Mouse (Mus musculus) right cerebral cortex, postnatal 4 days (tissue): ENCODE data around the gene Krtap19-3.

Experiments used
- DNase-seq: peaks from one replicate; pipeline ENCODE4 v3.0.0-alpha.2; 2022

Gene Krtap19-3

DNA sequence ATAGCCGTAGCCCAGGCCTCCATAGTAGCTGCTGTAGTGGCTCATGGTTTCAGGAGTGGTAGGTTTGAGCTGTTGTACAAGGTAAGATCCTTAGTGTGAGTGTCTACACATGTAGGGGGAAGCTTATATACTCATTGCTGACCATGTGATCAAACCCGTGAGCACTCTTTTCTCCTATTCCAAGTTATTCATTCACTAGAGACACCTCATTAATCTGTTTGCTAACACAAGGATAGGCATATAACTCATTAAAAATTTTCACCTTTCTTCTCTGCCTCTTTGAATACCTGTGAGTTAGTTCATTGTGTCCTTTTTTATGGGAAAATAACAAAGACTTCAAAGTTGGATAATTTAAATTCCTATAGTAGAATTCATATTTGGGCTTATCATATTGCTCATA, at the start of gene Krtap19-3:
Gene Krtap19-3, minus strand, starts transcription at position 101 of the 400 bp plus-strand sequence.
- no peak for DNase-seq

DNA sequence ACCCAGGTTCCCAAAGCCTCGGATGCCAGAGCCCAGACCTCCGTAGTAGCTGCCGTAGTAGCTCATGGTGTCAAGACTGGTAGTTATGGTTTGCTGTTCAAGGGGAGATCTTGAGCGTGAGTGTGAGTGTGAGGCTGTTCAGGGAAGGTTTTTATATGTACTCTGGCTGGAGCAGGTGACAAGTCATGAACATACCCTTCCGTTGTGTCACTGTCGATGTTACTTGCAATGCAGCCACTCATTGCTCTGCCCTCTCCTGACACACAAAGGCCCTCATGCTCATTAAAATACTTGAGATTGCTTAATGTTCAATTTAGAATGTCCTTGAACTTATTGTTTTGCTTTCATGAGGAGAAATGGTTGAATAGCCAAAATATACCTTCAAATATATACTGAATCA, 18.5 kb upstream of the Krtap19-3 start, which contains the start of gene Krtap19-5:
Gene Krtap19-5, minus strand, starts transcription at position 101 of the 400 bp plus-strand sequence.
- no peak for DNase-seq

DNA sequence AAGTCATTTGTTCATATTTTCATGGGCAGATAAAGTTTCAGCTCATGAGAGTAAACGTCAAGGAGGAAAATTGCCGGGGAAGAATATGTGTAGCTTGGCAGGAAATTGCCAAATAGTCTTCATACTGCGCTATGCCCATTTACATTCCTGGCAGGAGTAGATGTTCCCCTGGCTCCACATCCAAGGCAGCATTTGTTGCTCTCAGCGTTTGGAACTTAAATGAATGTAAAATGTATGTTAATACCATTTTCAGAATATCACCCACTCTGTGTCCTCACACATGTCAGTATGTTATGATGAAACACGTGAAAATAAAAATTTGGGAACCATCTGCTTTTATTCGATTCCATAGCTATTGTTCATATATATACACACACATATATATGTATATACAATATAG, 9.0 kb upstream of the Krtap19-3 start:
- DNase-seq: no peak

DNA sequence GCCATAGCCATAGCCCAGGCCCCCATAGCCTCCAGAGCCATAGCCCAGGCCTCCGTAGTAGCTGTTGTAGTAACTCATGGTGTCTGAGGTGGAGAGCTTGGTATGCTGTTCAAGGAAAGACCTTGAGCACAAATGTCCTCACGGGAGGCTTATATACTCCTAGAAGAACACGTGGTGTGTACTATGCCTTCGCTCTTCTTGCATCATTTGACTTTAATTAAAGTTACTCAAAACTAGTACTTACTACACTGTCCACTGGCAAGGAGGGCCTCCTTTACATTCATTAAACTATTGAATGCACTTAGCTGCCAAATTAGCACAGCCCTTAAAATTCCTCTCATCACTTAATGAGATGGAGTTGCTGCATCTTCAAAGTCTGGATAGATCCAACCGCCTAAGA, 7.2 kb upstream of the Krtap19-3 start, which contains the start of gene Krtap19-4:
Gene Krtap19-4, minus strand, starts transcription at position 101 of the 400 bp plus-strand sequence.
- DNase-seq: no peak

DNA sequence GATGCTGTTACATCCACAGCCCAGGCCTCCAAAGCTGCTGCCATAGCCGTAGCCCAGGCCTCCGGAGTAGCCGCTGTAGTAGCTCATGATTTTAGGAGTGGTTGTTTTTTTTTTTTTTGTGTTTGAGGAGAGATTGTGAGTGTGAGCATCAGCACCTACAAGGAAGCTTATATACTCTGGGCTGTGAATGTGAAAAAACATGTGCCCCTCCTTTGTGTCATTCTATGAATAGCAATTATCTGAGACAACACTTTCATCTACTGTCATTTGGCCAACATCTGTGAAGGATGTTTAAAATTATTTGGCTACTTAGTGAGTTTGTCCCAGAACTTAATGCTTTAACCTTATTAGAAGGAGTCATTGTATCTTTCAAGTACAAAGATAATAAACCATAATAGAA, 3.7 kb downstream of the Krtap19-3 start, which contains the start of gene Krtap19-2:
Gene Krtap19-2, minus strand, starts transcription at position 101 of the 400 bp plus-strand sequence.
- no peak for DNase-seq

DNA sequence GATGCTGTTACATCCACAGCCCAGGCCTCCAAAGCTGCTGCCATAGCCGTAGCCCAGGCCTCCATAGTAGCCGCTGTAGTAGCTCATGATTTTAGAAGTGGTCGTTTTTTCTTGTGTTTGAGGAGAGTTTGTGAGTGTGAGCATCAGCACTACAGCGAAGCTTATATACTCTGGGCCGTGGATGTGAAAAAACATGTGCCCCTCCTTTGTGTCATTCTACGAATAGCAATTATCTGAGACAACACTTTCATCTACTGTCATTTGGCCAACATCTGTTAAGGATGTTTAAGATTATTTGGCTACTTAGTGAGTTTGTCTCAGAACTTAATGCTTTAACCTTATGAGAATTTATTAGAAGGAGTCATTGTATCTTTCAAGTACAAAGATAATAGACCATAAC, 8.5 kb downstream of the Krtap19-3 start, which contains the start of gene Krtap19-1:
Gene Krtap19-1, minus strand, starts transcription at position 101 of the 400 bp plus-strand sequence.
- DNase-seq: no peak

DNA sequence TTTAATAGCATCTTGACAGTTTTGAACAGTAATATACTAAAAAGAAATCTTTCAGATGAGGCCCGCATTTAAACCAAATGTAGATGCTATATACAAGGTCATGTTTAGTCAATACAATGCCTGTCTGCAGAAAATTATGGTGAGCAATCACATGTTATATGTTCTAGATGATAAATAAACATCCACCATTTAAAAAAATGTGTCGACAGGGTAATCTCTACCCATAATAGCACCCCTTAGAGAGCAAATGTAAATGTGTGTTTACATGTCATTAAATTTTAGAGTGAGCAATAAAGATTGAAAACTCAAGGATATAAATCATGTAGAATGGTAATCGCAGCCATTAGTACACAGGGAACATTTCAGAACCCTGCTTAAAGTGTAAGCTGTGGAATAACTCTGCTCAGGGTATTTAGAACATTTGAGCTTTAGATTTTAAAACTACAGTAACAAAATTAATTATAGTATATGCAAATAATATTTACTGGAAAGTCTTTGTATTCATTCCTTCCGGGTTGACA, 12.9 kb downstream of the Krtap19-3 start:
- DNase-seq: no peak

DNA sequence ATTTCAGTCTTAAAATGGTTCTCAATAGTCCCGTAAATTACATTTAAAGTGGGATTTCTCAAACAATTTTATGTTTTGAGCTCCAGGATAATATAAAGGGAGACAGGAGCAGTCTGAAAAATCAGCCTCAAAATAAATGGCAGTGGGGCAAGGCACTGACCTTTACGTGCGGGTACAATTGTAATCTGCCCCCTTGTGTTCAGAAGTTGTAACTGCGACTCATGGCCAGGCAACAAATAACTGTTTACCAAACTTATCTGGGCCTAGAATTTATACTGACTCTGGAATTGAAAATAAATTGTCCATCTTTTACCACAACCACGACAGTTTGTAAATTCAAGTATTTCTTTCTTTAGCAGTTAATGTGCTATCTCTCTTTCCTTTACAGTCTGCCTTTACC, 26.4 kb downstream of the Krtap19-3 start:
- no peak for DNase-seq

DNA sequence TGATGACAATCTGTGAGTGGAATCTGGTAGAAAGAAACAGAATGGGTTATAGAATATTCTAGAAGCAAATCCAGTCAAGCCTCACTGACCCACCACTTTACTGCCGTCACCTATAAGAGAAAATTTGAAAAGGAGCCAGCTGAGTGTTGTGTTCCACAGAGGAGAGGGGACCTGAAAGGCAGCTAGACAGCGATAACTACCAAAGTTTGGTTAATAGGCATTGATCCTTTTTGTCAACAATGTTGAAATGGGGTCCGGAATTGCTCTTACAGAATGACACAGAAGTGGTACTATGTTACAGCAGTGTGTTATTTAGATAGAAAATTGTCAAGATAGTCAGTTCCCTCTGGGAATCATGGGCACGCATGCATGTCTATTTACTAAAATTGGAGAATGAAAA, 29.3 kb downstream of the Krtap19-3 start:
- no peak for DNase-seq

DNA sequence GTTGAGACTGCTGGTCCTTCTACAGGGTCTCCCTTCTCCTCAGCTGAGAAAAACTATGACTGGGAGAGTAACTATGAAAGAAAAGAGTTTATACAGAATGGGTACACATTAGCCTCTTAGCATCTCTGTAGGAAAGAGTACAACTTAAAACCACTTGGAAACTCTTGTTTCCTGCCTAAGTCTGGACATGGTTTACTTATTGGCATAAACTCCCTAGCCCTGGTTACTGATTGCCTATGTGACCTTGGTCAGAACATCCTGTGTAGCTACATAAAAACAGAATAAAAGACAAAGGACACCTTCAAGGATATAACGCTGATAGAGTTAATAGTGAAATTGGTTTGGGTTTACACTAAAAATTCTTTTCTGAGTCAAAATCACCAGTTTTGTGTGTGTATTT, 30.5 kb downstream of the Krtap19-3 start:
- DNase-seq: no peak
